Mouse (Mus musculus): Measurements from ENCODE around the gene Bpifb4. TPM values are rescaled to one million over a fixed set of nuclear protein-coding genes. Genes with fewer than 3 reads are reported as not detected.

Bpifb4 gene
- total RNA-seq (2021): not detected
- long read RNA-seq, experiment 1: 0 reads
- long read RNA-seq, experiment 2: 0 reads

DNA sequence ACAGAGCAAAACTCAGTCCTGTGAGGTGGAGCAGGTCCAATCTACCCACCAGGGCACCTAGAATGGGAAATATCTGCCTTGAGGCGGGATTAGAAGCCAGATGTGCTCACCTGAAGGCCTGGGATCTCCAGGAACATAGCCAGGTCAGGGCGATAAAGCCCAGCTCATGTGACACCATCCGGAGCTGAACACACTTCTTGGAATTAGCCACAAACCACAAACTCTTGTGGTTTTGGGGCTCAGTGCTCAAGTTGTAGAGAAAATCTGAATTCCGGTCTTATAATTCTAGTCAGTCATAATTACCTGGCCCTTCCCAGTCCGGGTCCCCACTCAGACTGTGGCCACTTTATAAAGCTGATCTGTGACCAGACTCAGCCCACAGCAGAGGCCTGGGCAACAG, at the start of gene Bpifb4:
Bpifb4 (plus strand) TSS at position 370 of the 400 bp plus-strand sequence.
- DNase-seq: no peak

DNA sequence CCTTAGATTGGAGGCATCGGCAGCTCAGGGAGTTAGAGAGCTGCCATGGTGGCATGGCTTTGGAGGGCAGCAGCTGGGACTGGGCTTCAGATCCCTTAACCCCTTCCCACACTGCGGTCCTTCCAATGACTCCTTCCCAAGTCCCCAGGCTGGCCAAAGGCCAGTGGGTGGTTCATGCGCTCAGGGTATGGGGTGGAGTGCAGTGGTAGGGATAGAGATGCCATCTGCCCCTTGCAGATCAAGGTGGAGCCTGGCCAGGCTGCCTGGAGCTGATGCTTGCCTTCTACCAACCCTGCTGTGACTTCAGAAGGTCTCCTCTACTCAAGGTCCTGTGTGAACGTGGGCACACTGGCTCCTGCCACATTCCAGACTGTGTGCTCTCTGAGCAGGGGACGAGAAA, 38.9 kb upstream of the Bpifb4 start:
- no peak for DNase-seq

DNA sequence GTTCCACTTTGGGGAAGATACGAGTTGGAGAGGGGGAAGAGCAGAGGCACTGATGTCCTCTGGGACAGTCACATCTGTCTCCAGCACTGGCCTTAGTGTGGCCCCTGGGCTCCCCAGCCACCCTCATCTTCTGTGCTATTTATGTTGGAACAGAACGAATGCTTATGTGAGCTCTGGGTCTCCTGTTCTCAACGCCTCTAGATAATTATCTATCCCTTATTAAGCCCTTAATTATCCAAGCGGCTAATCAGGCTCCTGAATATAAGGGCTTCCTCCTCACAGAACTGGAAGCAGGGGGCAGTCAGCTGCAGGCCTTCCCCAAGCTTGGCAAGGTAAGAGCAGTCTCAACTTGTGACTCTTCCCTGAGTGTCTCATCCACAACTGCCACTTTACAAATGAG, 37.9 kb upstream of the Bpifb4 start, which contains the start of gene Bpifb6:
Bpifb6 (plus strand) TSS at position 301 of the 400 bp plus-strand sequence.
- DNase-seq: no peak

DNA sequence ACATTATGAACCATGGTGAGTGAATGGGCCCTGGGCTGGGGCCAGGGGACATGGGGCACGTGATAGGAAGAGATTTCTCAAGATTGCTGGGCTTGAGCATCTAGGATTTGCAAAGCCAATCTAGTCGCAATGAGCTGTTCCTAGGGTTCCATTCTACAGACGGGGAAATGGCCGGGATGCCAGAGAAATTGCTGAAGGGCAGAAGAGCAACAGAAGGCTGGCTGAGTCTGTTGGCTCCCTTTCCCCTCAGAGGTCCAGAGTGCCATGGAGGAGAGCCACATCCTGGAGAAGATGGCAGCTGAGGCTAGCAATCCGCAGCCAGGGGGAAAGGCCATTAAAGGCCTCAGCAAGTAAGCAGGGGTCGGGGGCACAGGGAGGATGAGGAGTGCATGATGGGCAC, 35.3 kb upstream of the Bpifb4 start:
- DNase-seq: no peak

DNA sequence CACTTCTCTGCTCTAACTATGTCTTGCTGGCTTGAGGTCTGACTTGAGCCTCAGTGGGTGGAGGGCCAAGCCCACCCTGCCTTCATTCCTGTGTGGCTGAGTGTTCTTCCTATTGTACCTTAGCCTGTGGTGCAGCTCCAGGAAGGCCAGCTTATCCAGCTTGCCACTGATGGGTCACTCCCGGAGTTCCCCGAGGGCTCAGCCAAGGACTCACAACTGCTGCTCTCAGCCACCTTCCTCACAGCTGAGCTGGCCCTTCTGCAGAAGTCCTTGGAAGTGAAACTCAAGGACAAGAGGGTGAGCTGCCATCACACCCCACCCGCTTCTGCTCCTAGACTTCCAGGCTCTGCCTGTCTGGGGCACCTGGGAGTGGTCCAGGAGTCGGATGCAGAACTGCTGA, 31.4 kb upstream of the Bpifb4 start:
- DNase-seq: no peak

DNA sequence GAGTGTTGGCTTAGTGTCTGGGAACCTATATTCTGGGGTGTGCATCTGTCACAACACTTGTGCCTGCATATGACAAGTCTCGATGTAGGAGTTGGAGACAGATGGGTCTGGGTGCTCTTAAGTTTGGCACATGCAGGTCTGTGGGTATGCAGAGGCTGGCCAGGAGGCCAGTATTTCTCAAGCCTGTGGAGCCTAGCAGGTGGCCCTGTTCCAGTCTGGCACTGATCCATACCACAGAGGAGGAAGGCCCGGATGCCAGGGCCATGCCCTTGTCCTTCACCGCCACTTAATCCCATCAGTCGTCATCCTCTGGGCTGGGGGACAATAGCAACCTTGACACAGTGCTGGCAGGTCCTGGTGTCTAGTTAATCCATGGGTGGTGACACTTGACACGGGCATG, 23.9 kb upstream of the Bpifb4 start:
- peak; percentile 39 to 58 for DNase-seq

DNA sequence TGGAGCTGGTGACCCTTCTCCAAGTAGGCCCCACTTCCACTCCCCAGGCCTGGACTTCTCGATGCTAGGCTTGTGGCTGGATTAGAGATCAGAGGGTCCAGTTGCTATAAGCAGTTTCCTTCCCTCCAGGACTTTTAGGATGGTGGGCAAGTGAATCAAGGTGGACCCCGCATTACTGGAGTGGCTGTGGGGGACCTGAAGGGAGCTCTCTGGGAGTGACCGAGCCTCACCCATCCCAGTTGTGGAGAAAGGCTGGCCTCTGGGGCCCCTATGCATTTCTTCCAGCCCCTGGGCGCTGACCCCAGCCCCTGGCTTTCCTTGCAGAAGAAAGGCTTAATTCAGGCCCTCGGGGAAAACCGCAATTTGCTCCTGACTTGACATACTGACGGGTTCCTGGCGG, 20.1 kb upstream of the Bpifb4 start, which contains the start of gene Bpifb3:
Bpifb3 (plus strand) TSS at position 301 of the 400 bp plus-strand sequence.
- no peak for DNase-seq

DNA sequence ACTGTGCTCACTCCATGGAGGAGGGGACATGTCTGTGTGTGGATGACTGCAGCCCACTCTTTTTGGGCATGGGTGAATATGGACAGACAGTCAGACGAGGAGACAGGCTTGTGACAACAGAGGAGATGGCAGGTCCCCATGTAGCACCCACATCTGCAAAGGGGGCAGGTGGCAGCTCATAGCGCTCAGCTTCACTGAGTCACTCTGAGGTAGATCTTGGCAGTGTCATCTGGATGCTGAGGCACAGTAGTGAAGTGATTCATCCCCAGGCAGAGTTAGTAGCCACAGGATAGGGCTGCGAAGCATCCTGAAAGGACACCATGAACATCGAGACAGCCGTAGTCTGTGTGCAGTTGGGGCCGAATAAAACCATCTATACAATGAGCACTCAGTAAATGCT, 16.8 kb upstream of the Bpifb4 start:
- DNase-seq: no peak

DNA sequence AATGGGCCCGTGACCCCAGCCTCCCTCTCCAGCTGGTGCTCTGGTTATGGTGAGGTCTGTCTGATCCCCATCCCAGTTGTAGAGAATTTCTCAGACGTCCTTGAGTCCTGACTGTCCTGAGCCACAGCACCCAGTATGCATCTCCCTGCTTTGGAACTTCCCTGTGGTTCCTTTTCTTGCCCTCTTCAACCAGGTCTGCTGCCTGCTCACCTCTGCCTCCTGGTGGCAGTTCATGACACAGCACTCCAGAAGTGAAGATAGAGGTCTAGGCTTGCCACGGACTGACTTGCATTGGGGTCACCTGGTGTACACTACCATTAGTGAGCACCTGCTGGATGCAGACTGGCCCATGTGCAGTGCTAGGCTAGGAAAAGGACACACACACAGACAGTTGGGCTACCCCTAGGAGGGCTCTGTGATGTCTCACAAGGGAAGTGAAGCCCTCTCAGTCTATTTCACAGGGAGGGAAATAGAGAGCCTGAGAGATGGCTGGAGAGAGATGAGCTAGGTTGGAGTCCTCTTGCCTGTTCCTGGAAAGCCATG, 8.1 kb upstream of the Bpifb4 start:
- peak; percentile 23 to 60 for DNase-seq

DNA sequence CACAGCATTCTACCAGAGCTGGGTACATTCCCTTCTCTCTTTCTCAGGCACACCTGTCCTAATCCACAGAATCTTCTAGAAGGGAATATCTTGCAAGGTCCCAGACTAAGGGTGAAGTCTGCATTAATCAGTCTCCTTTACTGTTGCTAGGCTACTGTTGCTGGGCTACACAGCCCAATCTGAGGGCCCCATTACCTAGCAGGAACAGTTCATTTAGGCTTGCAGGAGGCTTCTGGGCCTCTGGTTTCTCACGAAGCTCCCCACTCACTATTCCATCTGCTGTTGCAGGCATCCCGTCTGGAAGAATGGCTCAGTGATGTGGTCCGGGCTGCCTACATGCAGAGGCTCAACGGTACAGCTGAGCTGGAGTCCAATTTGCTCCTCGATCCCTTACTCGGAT, 6.9 kb upstream of the Bpifb4 start:
- no peak for DNase-seq

DNA sequence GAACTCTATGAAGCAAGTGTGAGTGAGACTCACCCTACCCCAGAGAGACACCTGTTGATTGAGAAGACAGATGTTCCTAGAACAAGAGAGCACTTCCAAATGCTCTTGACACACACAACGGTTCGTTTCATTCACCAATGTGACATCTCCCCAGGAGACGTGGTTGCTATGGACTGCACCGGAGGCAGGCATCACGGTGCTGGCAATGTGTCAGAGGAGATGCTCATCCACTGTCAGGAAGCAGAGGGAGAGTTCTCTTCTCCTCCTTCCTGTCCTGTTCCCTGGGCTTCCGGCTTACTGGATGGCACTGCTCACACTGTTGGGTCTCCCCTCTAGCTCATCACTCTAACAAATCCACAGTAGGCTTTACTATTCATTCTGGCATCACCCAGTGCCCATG, 4.7 kb upstream of the Bpifb4 start:
- DNase-seq: no peak

DNA sequence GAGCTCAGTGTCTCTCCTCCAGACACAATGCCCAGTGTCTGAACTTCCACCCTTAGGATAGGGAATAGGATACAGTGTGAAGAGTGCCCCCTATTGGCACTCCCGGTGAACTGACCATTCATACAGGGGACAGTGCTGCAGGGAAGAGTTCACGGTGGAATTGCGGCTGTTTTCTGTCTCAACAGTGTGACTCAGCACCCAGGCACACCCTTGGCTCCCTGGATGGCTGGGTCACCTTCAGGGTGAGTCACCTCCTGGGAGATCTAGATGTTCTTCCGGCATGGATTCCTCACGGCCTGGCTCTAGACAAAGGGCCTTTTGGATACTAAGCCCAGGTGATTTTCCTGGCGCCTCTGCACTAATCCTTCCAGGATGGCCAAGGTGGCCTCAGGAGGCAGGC, 2.7 kb upstream of the Bpifb4 start:
- DNase-seq: no peak

DNA sequence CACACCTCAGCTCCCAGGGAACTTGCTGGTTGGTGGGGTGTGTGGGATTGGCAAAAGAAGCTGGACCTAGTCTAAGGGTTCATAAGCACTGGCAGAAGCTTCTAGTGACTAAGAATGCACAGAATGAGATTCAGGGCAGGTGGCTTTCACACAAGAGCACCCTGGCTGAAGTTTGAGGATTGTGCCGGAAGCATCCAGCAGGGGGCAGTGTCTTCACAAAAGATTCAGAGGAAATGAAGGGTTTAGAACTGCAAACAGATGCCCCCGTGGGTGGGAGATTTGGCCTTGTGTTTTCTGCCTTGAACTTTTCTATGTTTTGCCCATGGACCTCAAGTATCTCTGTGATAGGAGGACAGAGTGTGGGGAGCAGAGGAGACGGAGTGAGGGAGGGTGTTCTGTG, 5.5 kb downstream of the Bpifb4 start:
- DNase-seq: peak in 1 of 2 experiments; percentile 61

DNA sequence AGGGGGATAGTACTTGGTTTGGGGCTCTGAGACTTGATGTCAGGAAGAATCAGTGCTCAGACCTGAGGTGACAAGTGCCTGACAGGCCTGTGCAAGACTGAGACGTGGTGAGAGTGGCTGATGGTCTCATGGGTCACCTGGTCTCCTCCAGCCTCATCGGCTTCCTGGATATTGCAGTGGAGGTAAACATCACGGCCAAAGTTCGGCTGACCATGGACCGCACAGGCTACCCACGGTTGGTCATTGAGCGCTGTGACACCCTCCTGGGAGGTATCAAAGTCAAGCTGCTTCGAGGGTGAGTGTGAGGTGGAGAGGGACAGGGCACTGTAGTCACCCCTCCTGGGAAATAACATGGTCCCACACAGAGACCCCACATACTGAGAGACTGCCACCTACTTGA, 6.6 kb downstream of the Bpifb4 start:
- no peak for DNase-seq

DNA sequence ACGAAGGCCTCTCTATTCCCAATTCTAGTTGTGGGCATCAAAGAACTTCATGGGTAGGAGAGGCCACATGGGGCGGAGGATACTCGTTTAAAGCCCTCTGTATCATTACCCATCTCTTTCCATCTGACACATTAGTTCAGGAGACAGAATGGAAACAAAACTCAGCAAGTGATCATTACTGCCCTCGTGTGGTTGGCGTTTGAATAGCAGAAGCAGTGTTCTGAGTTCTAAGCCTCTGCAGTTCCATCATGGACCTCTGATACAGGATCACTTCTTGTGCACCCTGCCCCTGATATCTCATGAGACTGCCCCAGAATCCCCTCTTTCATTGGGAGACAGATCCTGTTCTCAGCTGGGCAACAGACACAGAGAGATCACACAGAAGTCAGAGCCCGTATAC, 14.9 kb downstream of the Bpifb4 start:
- DNase-seq: peak; percentile 12 to 72

DNA sequence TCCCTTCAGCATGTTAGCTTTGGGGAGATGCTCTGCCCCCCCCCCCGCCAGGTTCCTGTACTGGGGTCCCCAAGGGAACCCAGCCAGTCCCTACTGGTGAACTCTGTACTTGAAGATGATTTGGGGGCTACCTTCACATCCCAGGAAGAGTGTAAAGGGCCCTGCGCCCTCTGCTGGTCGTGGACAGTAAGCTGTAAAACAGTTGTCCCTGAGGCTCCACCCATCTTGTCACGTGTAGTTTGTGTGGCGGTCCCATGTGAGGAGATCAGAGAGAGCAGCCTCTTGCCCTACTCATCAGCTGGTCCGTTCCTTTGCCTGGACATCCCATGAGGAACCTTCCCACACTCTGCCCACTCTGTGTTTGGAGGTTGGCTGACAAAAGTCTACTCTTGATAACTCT, 15.8 kb downstream of the Bpifb4 start:
- peak in 1 of 2 experiments; percentile 18 for DNase-seq

DNA sequence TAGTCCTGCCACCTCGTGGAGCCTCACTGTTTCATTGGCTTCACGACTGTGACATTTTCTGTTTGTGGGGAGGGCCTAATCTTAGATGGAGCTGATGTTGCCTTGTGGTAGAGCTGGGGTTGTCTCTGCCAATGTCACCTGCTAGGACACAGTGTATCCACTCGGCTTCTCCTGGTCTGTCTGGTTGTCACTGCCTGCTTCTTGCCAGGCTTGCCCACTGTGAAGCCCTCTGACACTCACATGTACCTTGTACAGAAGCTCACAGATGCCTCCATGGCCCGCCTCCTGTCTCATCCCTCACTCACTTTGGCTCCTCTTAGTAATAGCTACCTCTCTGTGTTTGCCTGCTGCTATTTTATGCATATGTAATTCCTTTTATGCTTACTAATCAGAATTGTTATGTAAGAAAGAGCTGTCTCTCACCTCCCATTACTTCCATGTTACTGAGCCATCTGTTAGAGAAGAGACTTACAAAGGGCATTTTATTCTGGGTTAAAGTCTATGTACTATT, 24.9 kb downstream of the Bpifb4 start:
- DNase-seq: no peak

DNA sequence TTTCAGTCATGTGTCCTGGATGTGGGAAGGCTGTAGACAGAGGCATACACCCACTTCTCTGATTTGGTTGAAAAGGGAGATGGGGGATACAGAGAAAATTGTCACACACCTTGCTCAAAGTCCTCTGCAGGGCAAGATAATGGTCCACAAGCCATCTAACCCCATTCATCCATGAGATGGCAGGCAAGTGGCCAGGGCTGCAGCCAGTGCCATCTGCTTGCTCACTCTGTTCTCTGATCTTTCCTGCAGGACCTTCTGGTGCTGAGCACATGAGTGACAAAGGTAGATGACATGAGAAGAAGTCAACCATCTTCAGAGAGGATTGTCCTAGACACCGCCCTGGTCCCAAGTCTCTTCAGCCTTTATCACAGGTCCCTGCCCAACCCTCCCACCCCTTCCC, 25.3 kb downstream of the Bpifb4 start:
- no peak for DNase-seq

DNA sequence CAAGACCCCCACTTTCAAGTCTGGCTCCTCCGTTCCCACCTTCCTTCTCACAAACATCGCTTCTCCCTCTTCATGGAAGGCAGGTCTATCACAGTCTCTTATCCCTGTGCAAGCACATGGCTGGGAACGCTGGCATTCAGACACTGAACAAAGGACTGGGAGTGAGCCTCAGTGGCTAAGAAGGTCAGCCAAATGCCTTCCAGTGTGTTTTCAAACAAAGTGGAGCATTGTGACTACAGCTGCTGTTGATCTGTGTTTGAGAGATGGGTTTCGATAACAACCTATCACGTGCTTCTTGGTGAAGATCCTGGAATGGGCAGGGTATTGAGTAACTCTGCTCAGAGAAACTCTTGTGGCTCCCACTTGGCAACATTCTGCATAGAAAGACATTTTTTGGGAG, 32.2 kb downstream of the Bpifb4 start:
- no peak for DNase-seq

DNA sequence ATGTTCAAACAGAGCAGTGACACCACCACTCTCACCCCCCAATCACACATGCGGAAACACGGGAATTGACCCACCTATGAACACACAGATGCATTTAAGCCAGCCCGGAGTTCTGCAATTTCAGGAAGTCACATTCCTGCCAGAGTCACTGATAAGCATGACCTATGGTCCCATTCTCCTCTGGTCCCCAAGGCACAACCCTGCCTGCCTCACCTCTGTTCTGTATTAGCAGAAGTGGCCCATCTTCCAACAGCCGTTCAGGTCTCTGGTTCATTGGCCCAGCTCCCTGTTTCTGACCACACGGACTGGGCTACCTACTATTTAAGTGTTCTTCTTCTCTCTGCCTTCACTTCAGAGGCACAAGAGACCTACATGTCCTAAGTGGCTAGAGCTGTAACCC, 36.6 kb downstream of the Bpifb4 start, which contains the start of gene Bpifa6:
Bpifa6 (plus strand) TSS at position 364 of the 400 bp plus-strand sequence.
- DNase-seq: no peak

DNA sequence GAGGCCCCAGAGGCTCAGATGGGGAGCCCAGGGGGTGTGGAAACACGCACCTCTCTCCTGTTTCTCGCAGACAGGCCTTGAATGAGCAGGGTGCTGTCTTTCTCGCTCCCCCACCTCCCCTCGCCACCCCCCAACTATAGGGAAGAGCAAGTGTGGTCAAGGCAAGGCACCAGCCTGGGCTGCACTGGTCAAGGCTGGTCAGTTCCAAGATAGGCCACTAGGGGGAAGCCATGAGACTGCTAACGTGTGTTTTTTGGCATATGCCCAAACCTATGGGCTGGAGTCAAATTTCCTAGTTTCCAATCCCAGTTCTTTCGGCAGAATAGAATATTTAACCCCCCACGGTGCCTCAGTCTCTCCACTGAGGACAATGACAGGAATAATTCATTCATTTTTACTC, 57.8 kb downstream of the Bpifb4 start:
- peak; percentile 67 to 91 for DNase-seq

DNA sequence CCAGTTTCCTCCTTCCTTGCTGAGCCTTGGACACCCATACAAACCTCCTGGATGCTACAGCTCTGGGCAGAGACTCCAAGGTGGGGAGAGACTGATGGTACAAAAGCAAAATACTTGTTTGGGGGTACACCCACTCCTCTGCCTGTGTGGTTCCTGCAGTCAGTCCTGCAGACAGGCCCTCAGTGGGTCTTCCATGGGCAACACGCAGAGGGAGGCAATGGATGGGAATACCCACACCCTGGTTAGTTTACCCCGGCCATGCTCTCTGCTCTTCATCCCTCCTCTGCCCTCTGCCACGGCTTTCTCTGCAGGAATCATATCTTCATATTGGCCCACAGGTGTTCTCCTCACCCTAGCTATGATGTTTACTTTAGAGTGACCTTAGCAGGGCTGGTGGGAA, 62.5 kb downstream of the Bpifb4 start:
- no peak for DNase-seq

DNA sequence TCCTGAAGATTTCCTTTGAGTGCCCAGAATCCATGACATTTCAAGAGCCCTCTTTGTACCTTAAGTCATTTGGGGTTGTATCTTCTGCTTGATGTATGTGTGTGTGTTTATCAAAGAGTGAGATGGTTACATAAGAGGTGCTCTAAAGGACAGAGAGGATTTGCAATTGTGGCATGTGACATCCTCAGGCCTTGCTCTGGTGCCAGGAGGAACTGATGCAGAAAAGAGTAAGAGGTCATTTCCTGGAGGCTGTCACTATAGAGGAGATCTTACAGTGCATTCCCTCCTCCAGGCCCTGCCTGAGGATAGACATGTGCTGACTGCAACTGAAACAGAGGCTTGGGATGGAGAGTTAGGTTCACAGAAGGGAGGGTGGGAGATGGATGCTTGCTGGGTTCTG, 63.0 kb downstream of the Bpifb4 start:
- DNase-seq: no peak

DNA sequence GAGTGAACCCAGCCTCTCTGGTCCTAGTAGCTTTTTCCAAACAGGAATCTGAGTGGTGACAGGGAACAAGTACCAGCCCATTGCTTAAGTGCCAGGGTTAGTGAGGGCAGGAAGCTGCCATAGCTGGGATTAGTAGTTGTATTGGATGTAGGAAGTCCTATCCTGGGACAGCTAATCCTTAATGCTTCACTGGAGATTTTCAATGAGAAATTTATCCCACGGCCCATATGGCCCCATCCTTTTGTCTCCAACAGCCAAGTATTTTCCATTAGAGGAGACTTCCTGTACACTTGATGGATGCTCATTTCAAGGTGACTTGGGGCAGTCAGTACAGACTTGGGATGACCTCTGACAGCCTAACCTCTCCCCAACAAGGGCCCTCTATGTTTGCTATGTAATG, 66.4 kb downstream of the Bpifb4 start:
- no peak for DNase-seq

DNA sequence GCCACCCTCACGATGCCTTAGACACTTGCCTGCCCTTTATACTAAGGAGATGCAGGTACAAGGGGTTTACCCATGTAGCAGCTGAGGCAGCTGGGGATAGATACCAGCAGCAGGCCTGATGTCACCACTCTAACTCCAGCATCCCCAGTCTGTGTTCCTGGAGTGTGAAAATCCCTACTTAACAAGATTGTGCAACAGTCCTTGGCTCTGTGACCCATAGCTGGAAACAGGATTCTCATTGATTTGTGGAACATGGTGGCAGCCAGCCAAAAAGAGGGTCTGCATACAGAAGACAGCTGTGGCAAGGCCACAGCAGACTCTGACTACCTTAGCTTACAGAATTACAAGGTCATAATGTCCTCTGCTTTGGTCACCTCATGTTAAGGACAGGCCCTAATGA, 67.1 kb downstream of the Bpifb4 start:
- no peak for DNase-seq

Data from heart, adult 18-20 months (tissue).